Mouse (Mus musculus) forebrain, embryonic 13.5 days (tissue): Measurements from ENCODE around the gene Slc12a8. TPM values are rescaled to one million over a fixed set of nuclear protein-coding genes. Genes with fewer than 3 reads are reported as not detected.

Source experiments
- ATAC-seq: fragments of 200-750 bp; cut with Nextera tagmentation; 2 replicates; pipeline ENCODE4 v1.8.0; 2017
- H3K27ac ChIP-seq: fragments of 300-500 bp; sonication (generic); 2 replicates; pipeline ENCODE4 v1.5.1; 2015; ENCODE audit warnings: inconsistent platforms, mild to moderate bottlenecking, moderate library complexity
- H3K27me3 ChIP-seq: fragments of 300-500 bp; sonication (generic); 2 replicates; pipeline ENCODE4 v1.6.1; 2015; ENCODE audit warnings: mild to moderate bottlenecking, inconsistent platforms
- H3K36me3 ChIP-seq: fragments of 300-500 bp; sonication (generic); 2 replicates; pipeline ENCODE4 v1.6.1; 2015; ENCODE audit warnings: mild to moderate bottlenecking, inconsistent platforms; ENCODE audit not compliant: poor library complexity, severe bottlenecking
- H3K4me1 ChIP-seq: fragments of 300-500 bp; sonication (generic); 2 replicates; pipeline ENCODE4 v1.6.1; 2015; ENCODE audit warnings: inconsistent platforms
- H3K4me2 ChIP-seq: fragments of 300-500 bp; sonication (generic); 2 replicates; pipeline ENCODE4 v1.6.1; 2015; ENCODE audit warnings: inconsistent platforms, mild to moderate bottlenecking, moderate library complexity
- H3K4me3 ChIP-seq: fragments of 300-500 bp; sonication (generic); 2 replicates; pipeline ENCODE4 v1.5.1; 2015; ENCODE audit warnings: mild to moderate bottlenecking, inconsistent platforms
- H3K9ac ChIP-seq: fragments of 300-500 bp; sonication (generic); 2 replicates; pipeline ENCODE4 v1.6.1; 2015; ENCODE audit warnings: mild to moderate bottlenecking, inconsistent platforms
- H3K9me3 ChIP-seq: fragments of 300-500 bp; sonication (generic); replicated peaks from 2 replicates; pipeline ENCODE4 v1.6.1; 2016; ENCODE audit warnings: inconsistent platforms
- WGBS: fragments of 180-500 bp; shearing (Covaris S2); methylation state at CpG from one replicate; pipeline ENCODE4 v1.1.7; 2015; 5-methylcytosine and 5-hydroxymethylcytosine counted together
- polyA plus RNA-seq: library from polyadenylated mRNA; unstranded; fragments of >200 nt; fragmentation: Nextera tagmentation; extraction: Ambion mirVana; gene quantifications from 2 replicates; pipeline ENCODE4 v1.2.1, GENCODE M21; 2015

Gene Slc12a8
- polyA plus RNA-seq, 1 experiment from 2014 or later = 0.67 TPM

GRCm38 (mm10) chr16:33698277-33698790 is 181.2 kb downstream of the Slc12a8 start:
- Histone ChIP-seq H3K9ac (no peak overlapping the region), H3K4me1 (peaks cover 78% of the 10 kb centered on the region), H3K4me3 (no peak overlapping the region), H3K9me3 (no peaks in the 10 kb centered on the region), H3K27ac (peak overlapping the region; percentile 68), H3K36me3 (peaks cover 9% of the 10 kb centered on the region), H3K27me3 (no peaks in the 10 kb centered on the region), H3K4me2 (no peak overlapping the region)
- WGBS = 72% methylated on average over 12 of the region's 12 CpGs
- ATAC-seq = no peak

DNA sequence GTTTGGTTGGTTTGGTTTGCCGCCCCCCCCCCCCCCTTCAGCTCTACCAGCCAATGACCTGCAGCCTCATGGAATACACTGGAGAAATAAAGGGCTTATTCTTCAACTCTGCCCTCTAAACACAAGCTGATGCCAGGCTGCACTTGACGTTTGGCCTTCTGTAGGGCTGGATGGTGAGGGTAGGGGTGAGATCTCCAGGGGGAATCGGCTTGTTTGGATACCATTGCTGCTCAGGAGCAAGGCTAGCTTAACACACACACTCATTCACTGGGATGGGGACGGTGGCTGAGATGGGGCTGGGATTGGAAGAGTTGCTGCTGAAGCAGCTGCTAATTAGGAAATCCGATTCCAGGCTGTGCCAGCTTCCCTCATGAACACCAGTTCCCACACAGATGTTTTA is 183.5 kb downstream of the Slc12a8 start:
- no peak for ATAC-seq
- Histone ChIP-seq H3K27me3 (no peaks in the 10 kb centered on the region), H3K9ac (no peak overlapping the region), H3K27ac (no peak overlapping the region; the same call in 1 of the 2 replicates), H3K4me1 (peaks cover 84% of the 10 kb centered on the region), H3K4me3 (no peak overlapping the region), H3K9me3 (no peaks in the 10 kb centered on the region), H3K36me3 (peaks cover 5% of the 10 kb centered on the region; the same call in 1 of the 2 replicates), H3K4me2 (no peak overlapping the region)
- 61% methylated on average over 5 of the region's 5 CpGs for WGBS

GRCm38 (mm10) chr16:33701872-33702271 is 184.7 kb downstream of the Slc12a8 start:
- H3K27ac ChIP-seq = no peak overlapping the region
- peaks cover 71% of the 10 kb centered on the region for H3K4me1 ChIP-seq
- peaks cover 6% of the 10 kb centered on the region; the same call in 1 of the 2 replicates for H3K36me3 ChIP-seq
- no peak overlapping the region for H3K4me2 ChIP-seq
- no peak for ATAC-seq
- no peaks in the 10 kb centered on the region for H3K27me3 ChIP-seq
- 91% methylated on average over 4 of the region's 4 CpGs for WGBS
- no peak overlapping the region for H3K9ac ChIP-seq
- H3K4me3 ChIP-seq = no peak overlapping the region
- H3K9me3 ChIP-seq = no peaks in the 10 kb centered on the region

- Histone ChIP-seq H3K9me3 (no peaks in the 10 kb centered on the region), H3K27ac (no peak overlapping the region), H3K9ac (no peak overlapping the region), H3K36me3 (peaks cover 17% of the 10 kb centered on the region), H3K4me2 (no peak overlapping the region), H3K4me3 (no peak overlapping the region), H3K4me1 (peaks cover 48% of the 10 kb centered on the region), H3K27me3 (no peaks in the 10 kb centered on the region)
- ATAC-seq = no peak
- 81% methylated on average over 9 of the region's 9 CpGs for WGBS
These were observed 187.2 kb downstream of the Slc12a8 start for GRCm38 (mm10) chr16:33704289-33704688.

DNA sequence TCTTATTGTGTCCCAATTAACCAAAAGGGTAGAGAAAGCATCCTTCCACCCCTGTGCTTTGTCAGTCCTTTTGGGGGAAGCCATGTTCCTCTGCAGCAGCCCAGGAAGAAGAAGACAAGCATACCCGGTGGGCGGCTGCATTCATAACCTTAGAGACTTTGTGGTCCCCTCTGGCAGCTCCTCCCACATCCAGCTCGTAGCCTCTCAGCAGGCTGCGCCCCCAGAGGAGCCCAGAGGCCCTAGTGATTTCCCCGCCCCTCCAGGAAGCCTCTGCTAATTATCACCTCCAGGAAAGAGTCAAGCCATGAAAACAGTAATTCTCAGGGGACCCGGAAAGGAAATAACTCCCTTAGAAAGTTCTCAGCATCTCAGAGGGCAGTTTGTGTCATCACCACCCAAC is 188.1 kb downstream of the Slc12a8 start:
- no peak for ATAC-seq
- Histone ChIP-seq H3K9me3 (no peaks in the 10 kb centered on the region), H3K27me3 (no peaks in the 10 kb centered on the region), H3K27ac (no peak overlapping the region; the same call in 1 of the 2 replicates), H3K36me3 (peaks cover 19% of the 10 kb centered on the region), H3K4me1 (peaks cover 41% of the 10 kb centered on the region), H3K4me3 (no peak overlapping the region), H3K9ac (no peak overlapping the region), H3K4me2 (no peak overlapping the region)
- 34% methylated on average over 6 of the region's 6 CpGs for WGBS

DNA sequence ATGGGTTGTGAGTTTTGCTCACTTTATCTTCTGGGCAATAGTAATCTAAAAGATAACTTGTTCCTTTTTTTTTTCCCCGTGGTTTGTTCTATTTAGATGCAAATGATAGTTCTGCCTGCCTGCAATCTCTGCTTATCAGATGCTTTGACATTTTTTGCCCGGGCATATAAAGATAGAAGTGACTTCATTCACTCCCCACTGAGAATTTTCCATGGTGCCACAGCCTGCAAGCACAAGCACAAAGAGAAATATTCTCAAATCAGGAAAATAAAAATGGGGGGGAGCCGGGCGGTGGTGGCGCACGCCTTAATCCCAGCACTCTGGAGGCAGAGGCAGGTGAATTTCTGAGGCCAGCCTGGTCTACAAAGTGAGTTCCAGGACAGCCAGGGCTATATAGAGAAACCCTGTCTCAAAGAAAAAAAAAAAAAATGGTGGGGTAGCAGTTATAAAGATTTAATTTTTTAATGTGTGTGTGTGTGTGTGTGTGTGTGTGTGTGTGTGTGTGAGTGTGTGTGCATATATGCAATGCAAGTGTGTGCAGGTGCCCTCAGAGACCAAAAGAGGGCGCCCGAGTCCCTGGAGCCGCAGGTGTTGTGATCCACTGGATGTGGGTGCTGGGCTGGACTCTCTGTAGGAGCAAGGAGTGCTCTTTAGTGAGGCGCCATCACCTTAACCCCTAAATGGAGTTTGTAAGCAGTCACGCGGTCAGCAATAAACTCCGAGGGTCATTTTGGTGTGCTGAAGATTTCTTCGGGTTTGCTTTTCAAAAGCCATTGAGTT is 189.2 kb downstream of the Slc12a8 start:
- Histone ChIP-seq H3K27me3 (no peaks in the 10 kb centered on the region), H3K4me3 (no peak overlapping the region), H3K4me1 (peaks cover 41% of the 10 kb centered on the region), H3K9me3 (no peaks in the 10 kb centered on the region), H3K4me2 (no peak overlapping the region), H3K27ac (no peak overlapping the region), H3K36me3 (peaks cover 30% of the 10 kb centered on the region), H3K9ac (no peak overlapping the region)
- WGBS = 95% methylated on average over 14 of the region's 14 CpGs
- no peak for ATAC-seq

DNA sequence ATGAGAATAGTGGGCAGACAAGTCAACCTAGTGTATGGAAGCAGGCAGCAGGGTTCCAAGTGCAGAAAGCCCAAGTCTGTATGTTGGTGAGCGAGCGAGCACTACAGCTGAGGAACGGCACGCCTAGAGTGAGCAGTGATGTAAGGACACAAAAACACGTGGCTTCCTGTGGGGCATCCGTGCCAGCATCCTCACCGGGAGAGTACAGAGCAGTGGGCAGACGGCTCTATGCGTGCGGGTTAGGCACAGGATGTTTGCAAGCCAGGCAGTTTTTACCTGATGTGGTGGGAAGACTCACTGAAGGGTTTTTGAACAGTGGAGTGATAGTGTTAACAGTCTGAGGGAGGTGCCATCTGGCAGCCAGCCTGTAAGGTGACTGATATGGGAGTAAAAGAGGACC is 190.9 kb downstream of the Slc12a8 start:
- WGBS = 94% methylated on average over 10 of the region's 10 CpGs
- no peak overlapping the region for H3K27ac ChIP-seq
- no peaks in the 10 kb centered on the region for H3K27me3 ChIP-seq
- peaks cover 44% of the 10 kb centered on the region for H3K36me3 ChIP-seq
- peaks cover 35% of the 10 kb centered on the region for H3K4me1 ChIP-seq
- no peaks in the 10 kb centered on the region for H3K9me3 ChIP-seq
- no peak overlapping the region for H3K4me3 ChIP-seq
- H3K9ac ChIP-seq = no peak overlapping the region
- ATAC-seq = no peak
- H3K4me2 ChIP-seq = no peak overlapping the region

GRCm38 (mm10) chr16:33708585-33709397 is 191.7 kb downstream of the Slc12a8 start:
- Histone ChIP-seq H3K27ac (no peak overlapping the region), H3K27me3 (no peaks in the 10 kb centered on the region), H3K9me3 (no peaks in the 10 kb centered on the region), H3K4me1 (peaks cover 27% of the 10 kb centered on the region), H3K9ac (no peak overlapping the region), H3K4me3 (no peak overlapping the region), H3K4me2 (no peak overlapping the region), H3K36me3 (peaks cover 51% of the 10 kb centered on the region)
- ATAC-seq = no peak
- 93% methylated on average over 12 of the region's 12 CpGs for WGBS

Other genes with a start within 250 kb of the Slc12a8 start
- 66.6 and 66.7 TPM in 2 replicates for gene Zfp148, start 136.5 kb upstream of the Slc12a8 start, polyA plus RNA-seq
- 21.3 and 22.3 TPM in 2 replicates for gene Heg1, start 167.0 kb downstream of the Slc12a8 start, polyA plus RNA-seq